Mouse (Mus musculus) ZHBTc4 (cell line): ENCODE measurements around the gene Trim11.

ENCODE experiments used
- DNase-seq: peaks from one replicate; pipeline ENCODE4 v3.0.0-alpha.2; 2011; ENCODE audit warnings: low read depth, low spot score

The Trim11 gene

GRCm38 (mm10) chr11:58980381-58980990 is 2.6 kb downstream of the Trim11 start:
- DNase-seq = peak; percentile 40

DNA sequence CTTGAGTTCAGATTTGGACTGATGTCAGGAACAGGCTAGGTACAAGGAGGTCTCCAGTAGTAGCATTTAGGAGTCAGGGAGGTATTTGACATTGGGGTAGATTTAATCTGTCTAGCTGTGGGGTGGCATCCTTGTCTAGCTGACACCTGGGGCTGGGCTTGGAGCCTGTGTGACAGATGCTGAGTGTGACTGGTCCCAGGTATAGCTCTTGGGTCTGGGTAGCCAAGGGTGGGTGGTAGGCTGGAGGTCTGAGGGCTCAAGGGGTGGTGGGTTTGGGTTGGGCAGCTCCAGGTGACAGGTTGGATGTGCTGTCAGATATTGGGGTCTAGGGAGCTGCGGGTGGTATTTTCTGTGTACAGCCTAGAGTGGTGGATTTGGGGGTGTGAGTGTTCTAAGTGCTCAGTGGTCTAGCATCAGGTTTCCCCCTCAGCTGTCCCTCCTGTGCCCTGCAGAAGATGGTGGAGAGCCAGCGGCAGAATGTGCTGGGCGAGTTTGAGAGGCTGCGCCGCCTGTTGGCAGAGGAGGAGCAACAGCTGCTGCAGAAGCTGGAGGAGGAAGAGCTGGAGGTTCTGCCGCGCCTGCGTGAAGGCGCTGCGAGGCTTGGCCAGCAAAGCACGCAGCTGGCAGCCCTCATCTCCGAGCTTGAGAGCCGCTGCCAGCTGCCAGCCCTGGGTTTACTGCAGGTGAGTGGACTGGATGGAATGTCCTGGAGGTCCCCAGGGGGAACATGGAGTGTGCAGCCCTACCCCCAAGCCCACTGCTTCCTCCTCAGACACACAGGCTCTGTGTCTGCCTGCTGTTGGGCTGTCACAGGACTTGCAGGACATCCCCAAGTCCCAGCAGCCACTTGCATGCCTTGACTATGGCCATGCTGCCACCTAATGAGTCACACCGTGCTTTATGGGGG is 3.9 kb downstream of the Trim11 start:
- DNase-seq = peak; percentile 75

- no peak for DNase-seq
These were observed 4.7 kb downstream of the Trim11 start for GRCm38 (mm10) chr11:58982471-58983097.

DNA sequence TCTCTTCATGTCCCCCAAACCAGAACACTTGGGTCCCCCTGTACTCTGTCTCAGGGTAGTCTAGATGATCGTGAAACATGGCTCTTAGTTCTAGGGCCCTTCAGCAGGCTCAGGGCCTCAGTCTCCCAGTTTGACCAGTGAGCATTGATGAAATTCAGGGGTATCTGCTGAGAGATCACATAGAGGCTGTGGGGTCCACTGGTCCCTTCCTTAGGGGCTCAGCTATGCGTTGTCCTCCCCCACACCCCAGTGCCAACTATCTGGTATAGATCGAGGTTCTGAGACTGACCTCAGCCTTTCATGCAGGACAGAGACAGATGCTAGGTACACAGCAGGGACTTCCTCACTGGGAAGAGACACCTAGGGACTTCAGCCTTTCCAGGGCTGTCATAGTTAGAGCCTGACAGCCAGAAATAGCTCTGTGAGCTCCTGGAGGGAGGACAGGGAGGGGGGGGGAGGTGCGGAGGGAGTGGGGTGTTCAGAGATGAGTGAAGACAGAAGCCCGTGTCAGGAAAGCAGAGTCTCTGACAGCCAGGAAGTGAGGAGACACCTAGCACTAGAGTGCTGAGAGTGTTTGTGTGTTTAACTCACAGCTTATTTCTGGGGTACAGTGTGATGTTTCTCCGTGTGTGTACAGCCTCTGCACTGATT is 5.9 kb downstream of the Trim11 start:
- no peak for DNase-seq

GRCm38 (mm10) chr11:58984657-58985056 is 6.8 kb downstream of the Trim11 start:
- no peak for DNase-seq

DNA sequence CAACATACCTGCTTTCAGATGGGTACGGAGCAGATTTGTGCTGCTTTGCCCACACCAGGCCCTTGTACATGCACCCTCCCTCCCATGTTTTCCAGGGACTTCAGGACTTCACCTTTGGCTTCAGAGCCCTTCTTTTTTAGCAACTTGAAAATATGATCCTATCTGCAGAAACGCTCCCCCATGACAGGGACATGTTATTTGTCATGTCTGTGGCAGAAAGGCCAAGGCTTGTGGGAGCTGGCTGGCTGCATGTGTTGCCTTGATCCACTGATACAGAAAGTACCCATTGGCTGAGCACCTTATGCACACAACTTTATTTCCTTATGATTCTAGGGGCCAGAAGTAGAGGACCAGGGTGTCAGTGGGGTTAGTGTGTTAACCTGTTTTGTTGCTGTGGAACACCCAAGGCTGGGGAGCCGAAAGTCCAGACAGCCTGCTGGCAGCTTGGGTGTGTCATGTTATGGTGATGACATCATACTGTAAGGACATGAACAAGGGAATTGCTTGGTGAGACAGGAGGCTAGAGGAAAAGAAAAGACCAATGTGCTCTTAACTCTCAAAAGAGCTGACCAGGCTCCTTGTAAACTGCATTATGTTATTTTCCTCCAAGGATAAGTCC is 7.5 kb downstream of the Trim11 start:
- no peak for DNase-seq

DNA sequence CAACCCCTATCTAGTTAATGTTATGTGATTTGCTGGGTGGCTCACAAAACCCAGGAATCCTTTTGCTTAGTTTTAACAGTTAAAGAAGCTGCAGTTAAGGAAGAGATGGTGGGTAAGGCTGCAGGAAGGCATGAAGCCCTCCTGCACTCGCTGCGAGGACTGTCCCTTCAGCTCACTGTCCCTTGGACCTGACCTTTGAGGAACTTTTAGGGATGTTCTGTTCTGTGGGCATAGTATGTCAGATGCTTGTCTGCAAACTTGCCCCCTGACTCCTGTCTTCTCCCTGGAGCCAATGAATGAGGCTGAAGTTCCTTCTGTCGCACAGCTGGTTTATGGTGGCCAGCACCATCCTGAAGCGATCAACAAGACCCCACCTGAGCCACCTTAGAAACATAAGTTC is 11.3 kb downstream of the Trim11 start:
- no peak for DNase-seq

GRCm38 (mm10) chr11:58990141-58990540 is 12.2 kb downstream of the Trim11 start:
- DNase-seq = peak; percentile 52

GRCm38 (mm10) chr11:58990794-58991193 is 12.9 kb downstream of the Trim11 start:
- no peak for DNase-seq

GRCm38 (mm10) chr11:58991911-58992310 is 14.0 kb downstream of the Trim11 start:
- DNase-seq = no peak

GRCm38 (mm10) chr11:58993091-58993670 is 15.3 kb downstream of the Trim11 start:
- DNase-seq = no peak

GRCm38 (mm10) chr11:58994337-58994826 is 16.5 kb downstream of the Trim11 start:
- DNase-seq = peak; percentile 89

DNA sequence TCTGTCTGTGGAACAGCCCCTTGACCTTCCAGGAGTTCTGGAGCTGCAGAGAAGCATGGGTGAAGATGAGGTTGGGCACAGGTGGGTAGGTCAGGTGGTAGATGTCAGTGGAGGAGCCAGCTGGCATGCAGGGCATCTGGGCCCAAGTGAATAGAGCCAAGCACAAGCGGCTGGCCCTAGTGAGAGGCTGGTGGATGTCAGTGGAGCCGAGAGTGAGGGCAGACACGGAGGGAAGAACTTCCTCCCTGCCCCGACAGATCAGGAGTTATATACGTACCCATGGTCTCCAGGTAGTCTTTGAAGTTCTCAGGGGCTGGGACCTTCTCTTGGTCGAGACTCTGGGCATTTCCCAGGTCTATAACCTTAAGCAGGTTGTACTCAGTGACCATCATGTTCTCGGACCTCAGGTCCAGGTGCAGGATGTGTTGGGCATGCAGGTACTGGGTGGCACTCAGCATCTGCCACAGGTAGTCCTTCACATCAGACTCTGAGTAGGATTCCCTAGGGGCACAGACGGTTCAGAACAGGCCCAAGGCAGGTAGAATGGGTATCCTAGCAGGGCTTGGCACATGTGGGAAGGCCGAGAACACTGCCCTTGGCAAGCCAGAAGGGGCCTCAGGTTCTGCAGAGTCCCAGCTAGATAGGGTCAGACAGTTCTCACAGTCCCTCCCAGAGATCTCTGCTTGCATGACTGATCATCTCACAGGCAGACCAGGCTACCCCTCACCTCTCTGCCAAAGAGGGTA is 17.3 kb downstream of the Trim11 start:
- no peak for DNase-seq

- DNase-seq = no peak
These were observed 18.0 kb downstream of the Trim11 start for GRCm38 (mm10) chr11:58995807-58996370.

- DNase-seq = no peak
These were observed 19.6 kb downstream of the Trim11 start for GRCm38 (mm10) chr11:58997541-58997940.

- no peak for DNase-seq
These were observed 21.3 kb downstream of the Trim11 start for GRCm38 (mm10) chr11:58999158-58999557.

- DNase-seq = no peak
These were observed 21.9 kb downstream of the Trim11 start for GRCm38 (mm10) chr11:58999830-59000229.

- DNase-seq = no peak
These were observed 22.7 kb downstream of the Trim11 start for GRCm38 (mm10) chr11:59000635-59001034.

DNA sequence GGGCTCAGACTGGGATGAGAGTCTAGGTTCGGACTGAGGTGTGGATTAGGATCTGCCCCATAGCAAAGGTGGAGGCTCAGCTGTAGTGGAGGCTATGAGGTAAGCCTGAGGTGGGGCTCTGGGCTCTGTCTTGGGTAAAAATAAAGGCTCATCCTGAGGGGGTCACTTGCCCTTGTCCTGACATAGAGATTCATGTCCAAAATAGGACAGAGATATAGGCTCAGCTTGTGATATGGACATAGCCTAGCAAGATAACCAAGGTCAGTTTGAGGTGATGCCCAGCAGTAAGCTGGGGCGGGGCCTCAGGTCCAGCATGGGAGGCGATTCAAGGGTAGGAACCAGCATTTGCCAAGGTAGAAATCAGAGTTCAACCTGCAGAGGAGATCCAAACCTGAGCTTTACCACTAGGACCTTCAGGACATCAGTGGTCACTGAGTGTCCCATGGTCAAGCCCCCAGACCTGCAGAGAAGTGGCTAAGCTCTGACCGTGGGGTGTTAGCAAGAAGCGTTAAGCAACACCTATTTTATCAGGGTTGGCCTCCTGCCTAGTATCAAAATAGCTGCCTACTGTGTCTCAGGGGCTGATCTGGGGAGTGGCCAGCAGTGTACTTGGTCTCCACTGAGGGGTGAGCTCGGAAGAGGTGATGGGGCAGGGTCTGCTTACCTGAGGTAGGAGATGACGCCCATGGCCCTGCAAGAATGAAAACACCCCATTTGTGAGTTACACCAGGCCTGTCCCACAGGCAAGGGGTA is 24.6 kb downstream of the Trim11 start:
- no peak for DNase-seq
